Mouse (Mus musculus): ENCODE results near the gene Gatm.

DNA sequence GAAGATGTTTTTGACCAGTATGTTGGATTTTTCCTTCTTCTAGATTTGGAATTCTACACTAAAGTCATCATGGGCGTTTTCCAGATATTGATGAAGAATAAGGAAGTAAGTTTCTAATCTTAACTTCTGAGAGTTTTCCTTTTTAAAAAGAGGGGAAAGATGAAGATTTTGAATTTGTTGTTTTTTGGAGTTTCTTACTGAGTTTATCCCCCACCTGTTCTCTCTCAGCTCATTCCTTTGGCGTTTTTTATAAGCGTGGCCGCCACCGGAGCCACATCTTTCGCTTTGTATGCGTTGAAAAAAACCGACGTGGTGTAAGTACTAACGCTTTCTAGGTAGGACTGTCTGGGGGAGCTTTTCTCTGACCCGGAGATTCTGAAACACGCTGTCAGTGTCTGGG lies 26.9 kb upstream of the Gatm start:
- TF ChIP-seq POLR2A (IDR thresholded peaks at IDR 0.05; ENCODE audit: insufficient read depth, low read depth, low read length) (no peak), CTCF (IDR thresholded peaks at IDR 0.05) (no peak)
